Mouse (Mus musculus) WW6 (cell line): ENCODE measurements around the gene Mylip.

ENCODE experiments used
- DNase-seq: peaks from one replicate; pipeline ENCODE4 v3.0.0-alpha.2; 2013; ENCODE audit warnings: low read depth, low spot score

The Mylip gene

DNA sequence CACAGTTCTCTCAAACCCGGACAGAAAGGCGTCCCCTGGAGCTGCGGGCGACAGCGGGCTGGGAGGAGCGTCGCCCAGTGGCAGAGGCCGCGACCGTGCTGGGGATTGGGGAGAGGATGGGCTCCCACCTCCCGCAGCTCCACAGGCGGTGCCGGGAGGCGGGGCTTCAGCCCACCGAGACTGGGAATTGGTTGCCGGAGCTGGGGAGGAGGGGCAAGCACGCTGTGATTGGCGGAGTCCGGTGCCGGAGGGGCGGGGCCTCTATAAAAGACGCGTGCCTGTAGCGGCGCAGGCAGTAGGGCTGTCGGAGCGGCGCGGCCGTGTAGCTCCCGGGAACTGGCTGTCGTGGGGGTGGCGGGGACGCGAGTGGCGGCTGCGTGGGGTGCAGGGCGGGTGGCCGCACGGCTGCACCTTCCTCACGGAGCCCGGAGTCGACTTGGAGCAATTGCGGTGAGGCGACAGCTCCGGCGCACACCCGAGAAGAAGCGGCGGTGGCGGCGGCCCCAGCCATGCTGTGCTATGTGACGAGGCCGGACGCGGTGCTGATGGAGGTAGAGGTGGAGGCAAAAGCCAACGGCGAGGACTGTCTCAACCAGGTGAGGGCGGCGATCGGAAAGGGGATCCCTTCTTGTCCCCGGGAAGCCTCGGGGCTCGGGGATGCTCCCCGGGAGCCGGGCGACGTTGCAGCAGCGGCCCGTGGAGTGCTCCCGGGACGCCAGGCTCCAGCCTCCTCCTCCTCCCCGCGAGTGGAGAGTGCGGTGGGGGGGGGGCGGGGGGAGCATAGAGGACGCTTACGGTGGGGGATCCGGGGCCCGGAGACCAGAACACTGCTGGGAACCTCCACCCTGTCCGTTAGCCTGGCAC, at the start of gene Mylip:
Gene Mylip (plus strand): TSS at position 295 of the 864 bp plus-strand sequence.
- peak; percentile 84 for DNase-seq

GRCm38 (mm10) chr13:45341991-45342390, 47.6 kb upstream of the Mylip start:
- DNase-seq, result no peak

GRCm38 (mm10) chr13:45343541-45343940, 46.0 kb upstream of the Mylip start:
- DNase-seq, result no peak

GRCm38 (mm10) chr13:45343966-45344365, 45.6 kb upstream of the Mylip start:
- no peak for DNase-seq

DNA sequence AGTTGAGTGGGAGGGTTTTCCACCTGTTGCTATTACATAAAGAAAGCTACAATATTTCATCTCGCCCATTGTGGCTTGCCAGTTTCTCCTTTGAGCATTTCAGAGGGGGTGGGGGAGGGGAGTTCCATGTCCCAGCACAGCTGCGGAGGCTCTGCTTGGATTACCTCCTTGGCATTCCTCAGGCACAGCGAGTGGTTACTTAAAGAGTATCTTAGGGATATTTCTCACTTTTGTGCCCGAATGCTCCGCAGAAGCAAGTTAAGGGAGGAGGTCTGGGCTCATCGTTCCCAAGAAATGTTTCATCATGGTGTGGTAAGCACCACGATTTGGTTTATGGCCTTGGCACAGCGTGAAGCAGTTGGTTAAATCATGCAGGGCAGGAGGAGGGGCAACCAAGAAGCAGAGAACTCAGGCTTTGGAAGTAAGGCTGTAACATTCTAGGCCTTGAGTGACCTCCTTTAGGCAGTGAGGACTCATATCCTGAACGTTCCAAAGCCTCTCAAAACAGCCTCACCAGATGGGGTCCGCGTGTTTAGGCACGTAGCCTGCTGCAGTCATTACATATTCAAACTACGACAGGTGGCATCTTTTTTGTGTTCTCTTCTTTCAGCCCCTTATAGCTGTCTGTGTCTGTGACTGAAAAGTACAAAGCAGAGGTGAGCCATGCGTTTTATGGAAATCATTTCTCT, 43.9 kb upstream of the Mylip start:
- peak; percentile 24 for DNase-seq

GRCm38 (mm10) chr13:45351483-45351882, 38.1 kb upstream of the Mylip start:
- DNase-seq, result no peak

GRCm38 (mm10) chr13:45354824-45355223, 34.7 kb upstream of the Mylip start:
- DNase-seq, result no peak

DNA sequence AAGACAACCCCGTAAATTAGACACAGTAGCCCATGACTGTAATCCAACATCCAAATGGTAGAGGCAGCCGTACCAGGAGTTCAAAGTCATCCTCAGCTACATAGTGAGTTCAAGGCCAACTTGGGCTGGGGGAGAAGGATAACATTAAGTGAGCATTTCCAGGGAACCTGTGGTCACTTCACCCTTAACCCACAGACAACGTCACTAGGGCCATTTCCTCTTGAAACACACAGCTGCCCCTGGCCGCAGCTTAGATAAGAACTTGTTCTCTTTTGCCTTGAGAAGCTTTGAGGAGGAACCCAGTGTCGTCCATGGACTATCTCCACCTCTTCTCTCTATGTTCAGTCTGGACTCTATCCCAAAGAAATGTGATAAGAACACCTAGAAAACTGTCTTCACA, 31.3 kb upstream of the Mylip start:
- DNase-seq, result no peak

GRCm38 (mm10) chr13:45358676-45359323, 30.7 kb upstream of the Mylip start:
- DNase-seq, result no peak

DNA sequence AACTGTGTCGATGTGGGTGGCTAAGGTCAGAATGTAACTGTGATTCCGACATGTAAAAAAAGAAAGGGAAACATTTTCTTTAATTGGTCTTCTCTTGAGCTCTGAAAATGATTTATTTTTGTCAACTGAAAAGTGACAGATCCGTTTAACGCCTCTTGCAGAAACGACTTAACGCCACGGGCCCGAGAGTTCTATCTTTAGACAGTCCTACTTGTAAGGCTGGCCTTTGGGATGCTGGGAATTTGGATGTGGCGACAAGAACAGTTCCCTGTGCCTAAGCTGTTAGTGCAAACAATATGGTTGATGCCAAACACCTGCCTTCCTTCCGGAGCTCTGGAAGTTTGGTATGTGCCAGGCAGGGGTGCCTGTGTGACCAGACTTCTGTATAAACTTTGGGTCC, 23.8 kb upstream of the Mylip start:
- DNase-seq, result no peak

GRCm38 (mm10) chr13:45371673-45372072, 17.9 kb upstream of the Mylip start:
- no peak for DNase-seq

GRCm38 (mm10) chr13:45372456-45372855, 17.1 kb upstream of the Mylip start:
- DNase-seq, result no peak

GRCm38 (mm10) chr13:45374846-45375245, 14.7 kb upstream of the Mylip start:
- DNase-seq, result no peak

- DNase-seq, result no peak
Observed at GRCm38 (mm10) chr13:45382208-45382607, 7.3 kb upstream of the Mylip start.

DNA sequence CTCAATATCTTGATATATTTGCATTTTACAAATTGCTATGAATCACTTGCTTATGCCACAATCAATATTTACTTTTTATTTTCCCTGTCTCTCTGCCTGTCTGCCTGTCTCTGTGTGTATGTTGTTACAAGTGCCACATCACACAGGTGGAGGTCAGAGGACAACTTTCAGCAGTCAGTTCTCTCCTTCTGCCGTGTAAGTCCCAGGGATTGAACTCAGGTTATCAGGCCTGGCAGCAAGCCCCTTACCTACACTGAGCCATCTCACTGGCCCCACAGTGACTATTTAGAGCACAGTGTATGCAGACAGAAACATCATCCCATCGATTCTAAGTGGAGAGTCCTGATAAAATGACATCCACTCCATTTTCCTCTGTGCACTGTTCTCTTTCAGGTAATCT, 4.9 kb upstream of the Mylip start:
- no peak for DNase-seq

DNA sequence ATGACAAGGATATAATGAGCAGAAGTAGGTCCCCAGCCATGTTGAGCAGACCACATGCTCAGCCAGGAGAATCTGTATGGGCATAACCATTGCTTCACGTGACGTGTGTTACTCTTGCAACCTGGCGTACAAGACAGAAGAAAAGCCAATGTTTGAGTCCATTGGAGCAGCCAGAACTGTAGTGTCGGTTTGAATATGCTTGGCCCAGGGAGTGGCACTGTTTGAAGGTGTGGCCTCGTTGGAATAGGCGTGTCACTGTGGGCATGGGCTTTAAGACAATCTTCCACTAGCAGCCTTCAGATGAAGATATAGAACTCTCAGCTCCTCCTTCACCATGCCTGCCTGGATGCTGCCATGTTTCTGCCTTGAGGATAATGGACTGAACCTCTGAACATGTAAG, 4.0 kb upstream of the Mylip start:
- no peak for DNase-seq

DNA sequence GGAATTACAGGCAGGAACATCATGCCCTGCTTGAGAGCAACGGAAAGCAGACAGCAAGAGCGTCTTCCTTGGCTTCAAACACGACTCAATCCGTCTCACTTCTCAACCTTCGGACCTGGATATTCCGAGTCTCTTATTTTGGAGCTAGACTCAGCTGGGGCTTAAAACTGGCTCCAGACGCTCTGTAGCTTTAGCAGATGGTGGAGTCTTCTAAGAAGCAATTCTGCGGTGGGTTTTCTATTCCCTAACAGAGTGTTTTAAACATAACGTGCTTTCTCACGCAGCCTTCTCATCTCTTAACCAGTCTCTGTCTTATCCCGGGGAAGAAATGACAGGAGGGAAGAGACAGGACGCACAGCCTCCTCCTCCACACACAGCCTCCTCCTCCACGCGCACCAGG, 3.3 kb upstream of the Mylip start:
- DNase-seq, result no peak

- no peak for DNase-seq
Observed at GRCm38 (mm10) chr13:45387231-45387630, 2.3 kb upstream of the Mylip start.

GRCm38 (mm10) chr13:45388254-45388805, 1.2 kb upstream of the Mylip start:
- no peak for DNase-seq

GRCm38 (mm10) chr13:45388889-45389288, 653 bp upstream of the Mylip start:
- DNase-seq, result no peak

DNA sequence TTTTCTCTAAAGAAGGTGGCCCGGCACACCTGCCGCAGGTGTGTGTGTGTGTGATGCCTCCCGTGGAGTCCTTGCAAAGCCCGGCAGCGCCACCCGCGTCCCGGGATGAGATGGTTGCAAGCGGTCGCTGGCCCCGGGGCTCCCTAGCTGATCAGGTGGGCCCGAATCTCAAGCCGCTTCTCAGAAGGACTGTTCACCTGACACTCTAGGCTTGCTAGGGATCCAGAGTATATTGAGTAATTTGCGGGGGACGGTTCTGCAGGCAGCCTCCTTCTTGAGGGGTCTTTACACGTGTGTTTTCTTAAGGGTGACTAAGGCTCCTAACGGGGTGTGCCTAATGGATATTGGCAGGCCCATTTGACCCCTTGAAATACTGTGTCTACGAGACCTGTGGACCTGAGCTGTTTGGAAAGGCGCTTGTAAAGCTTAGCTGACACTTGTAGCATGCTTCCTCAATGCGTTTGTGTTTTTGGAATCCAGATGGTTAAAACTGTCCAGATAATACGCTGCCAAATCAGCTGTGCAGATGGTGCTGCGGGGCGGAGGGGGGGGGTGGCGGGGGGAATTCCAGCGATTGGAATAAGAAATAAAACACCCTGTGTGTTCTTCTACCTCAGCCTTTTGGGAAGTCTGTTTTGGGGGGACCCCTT, 895 bp downstream of the Mylip start:
- no peak for DNase-seq
